Mouse (Mus musculus): ENCODE measurements at regions not wholly inside any gene's neighbourhood (a gene's known extent, or its start where the extent isn't known, plus 50 kb on each side); places are given as distances from the start of the nearest gene placed in this dataset.
A peak's percentile ranks its signal among the peaks of the same experiment; 100 is the strongest.

- no peak for ATAC-seq (replicated peaks; ENCODE audit: low FRiP score, poor library complexity, severe bottlenecking)
Observed at GRCm38 (mm10) chr6:47354515-47354914, 98.7 kb upstream of the Cul1 start.

- no peak for ATAC-seq (replicated peaks; ENCODE audit: low FRiP score, poor library complexity, severe bottlenecking)
Observed at GRCm38 (mm10) chr6:47355500-47355899, 97.7 kb upstream of the Cul1 start.

DNA sequence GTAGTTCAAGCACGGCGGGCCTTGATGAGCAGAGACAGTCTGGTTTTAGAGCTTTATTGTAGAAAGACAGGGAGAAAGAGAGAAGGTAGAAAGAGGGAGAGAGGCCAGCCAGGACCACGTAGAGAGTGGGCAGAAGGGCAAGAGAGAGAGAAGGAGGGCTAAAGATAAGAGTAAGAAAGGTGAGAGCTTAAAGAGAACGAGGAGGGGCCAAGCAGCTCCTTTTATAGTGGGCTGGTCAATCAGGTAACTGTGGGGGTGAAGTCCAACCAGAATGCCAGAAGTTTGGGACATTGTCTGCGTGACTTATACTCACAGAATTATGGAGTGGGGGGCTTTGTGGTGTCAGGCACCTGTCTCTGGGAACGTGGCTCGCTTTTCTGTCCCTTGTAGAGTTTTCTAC is 96.7 kb upstream of the Cul1 start:
- no peak for ATAC-seq (replicated peaks; ENCODE audit: low FRiP score, poor library complexity, severe bottlenecking)

GRCm38 (mm10) chr6:47358686-47359085 is 94.5 kb upstream of the Cul1 start:
- ATAC-seq (replicated peaks; ENCODE audit: low FRiP score, poor library complexity, severe bottlenecking) = no peak

- ATAC-seq (replicated peaks; ENCODE audit: low FRiP score, poor library complexity, severe bottlenecking) = no peak
Observed at GRCm38 (mm10) chr6:47364002-47364401, 89.2 kb upstream of the Cul1 start.

DNA sequence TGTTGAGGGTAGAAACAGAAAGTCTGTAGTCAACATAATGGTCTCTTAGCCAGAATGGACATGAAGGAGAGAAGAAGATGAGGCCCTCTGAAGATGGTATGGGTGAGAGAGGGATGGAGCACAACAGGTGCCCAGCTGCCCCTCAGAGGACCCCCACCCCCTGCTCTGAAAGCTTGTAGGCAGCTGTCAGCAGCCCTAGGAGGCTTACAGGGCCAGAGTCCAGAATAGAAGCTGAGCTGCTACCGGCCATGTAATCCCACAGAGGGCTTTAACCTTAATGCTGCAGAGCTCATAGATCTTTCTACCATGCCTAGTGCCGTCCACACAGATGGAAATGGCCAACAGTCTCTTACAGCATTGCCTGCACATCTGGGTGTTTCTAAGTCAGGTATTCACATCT is 88.6 kb upstream of the Cul1 start:
- ATAC-seq (replicated peaks; ENCODE audit: low FRiP score, poor library complexity, severe bottlenecking) = no peak

DNA sequence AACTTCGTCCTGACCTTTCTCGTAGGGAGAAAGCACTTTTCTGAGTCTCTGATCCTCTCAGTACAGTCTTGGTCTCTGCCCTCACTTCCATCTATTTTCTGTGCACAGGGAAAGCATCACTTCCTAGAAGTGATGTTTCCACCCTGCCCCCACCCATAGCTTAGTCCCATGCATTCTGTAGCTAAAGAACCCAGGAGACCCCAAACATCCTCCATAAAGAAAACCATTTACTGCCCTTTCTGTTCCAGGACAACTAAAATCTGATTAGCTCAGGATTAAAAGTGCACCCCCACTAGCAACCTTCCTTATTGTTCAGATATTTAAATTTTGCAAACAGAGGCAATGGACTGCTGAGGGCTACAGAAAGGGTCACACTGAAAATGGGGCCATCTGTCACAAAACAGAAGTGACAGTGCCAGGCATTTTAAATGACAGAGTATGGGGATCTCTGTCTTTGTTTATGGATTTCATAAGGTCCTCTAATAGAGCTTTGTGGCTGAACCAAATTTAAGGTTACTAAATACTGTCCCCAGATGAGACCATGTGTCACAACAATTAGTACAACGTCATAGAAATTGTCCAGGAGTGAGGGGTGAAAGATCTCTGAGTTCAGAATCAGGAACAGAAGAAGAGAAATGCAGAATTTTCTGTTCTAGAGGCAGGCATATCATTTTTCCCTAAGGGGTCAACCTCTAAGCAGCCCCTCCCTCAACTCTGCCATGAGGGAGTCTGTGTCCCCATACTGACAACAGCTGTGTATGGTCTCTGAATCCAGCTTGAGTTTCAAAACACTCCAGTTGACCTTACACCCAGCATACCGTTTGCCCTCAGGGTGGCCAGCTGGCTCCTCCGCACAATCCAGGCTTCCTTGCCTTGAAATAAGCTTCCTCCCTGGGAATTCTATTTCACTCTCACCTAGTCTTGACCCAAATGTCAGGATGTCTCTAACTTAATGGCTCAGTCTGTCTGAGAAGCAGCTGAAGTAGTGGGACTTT is 87.2 kb upstream of the Cul1 start:
- no peak for ATAC-seq (replicated peaks; ENCODE audit: low FRiP score, poor library complexity, severe bottlenecking)

GRCm38 (mm10) chr6:47367461-47367860 is 85.7 kb upstream of the Cul1 start:
- ATAC-seq (replicated peaks; ENCODE audit: low FRiP score, poor library complexity, severe bottlenecking) = no peak

DNA sequence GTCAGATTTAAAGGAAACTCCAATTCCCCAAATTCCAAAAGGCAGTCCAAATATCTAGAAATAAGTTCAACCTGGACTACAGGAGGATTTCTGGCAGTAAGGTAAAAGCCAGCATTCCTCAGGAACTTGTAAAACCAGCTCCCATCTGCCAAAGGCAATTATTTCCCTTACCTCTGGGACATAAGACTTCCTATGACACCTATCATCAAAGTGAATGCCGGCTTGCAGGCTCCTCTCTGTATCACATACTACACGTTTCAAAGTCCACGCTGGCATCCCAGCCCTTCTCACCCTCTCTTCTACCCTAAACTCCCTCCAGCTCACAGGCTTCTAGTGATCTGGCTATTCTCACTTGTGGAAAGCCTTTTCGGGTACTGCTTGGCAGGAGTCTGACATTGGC is 77.5 kb upstream of the Cul1 start:
- no peak for ATAC-seq (replicated peaks; ENCODE audit: low FRiP score, poor library complexity, severe bottlenecking)

- ATAC-seq (replicated peaks; ENCODE audit: low FRiP score, poor library complexity, severe bottlenecking) = no peak
Observed at GRCm38 (mm10) chr6:47381451-47381850, 71.7 kb upstream of the Cul1 start.

- no peak for ATAC-seq (replicated peaks; ENCODE audit: low FRiP score, poor library complexity, severe bottlenecking)
Observed at GRCm38 (mm10) chr6:47386550-47386949, 66.6 kb upstream of the Cul1 start.

- no peak for ATAC-seq (replicated peaks; ENCODE audit: low FRiP score, poor library complexity, severe bottlenecking)
Observed at GRCm38 (mm10) chr6:47389908-47390307, 63.3 kb upstream of the Cul1 start.

- no peak for ATAC-seq (replicated peaks; ENCODE audit: low FRiP score, poor library complexity, severe bottlenecking)
Observed at GRCm38 (mm10) chr6:47390436-47391002, 62.7 kb upstream of the Cul1 start.

- no peak for ATAC-seq (replicated peaks; ENCODE audit: low FRiP score, poor library complexity, severe bottlenecking)
Observed at GRCm38 (mm10) chr6:47391014-47391802, 62.0 kb upstream of the Cul1 start.

DNA sequence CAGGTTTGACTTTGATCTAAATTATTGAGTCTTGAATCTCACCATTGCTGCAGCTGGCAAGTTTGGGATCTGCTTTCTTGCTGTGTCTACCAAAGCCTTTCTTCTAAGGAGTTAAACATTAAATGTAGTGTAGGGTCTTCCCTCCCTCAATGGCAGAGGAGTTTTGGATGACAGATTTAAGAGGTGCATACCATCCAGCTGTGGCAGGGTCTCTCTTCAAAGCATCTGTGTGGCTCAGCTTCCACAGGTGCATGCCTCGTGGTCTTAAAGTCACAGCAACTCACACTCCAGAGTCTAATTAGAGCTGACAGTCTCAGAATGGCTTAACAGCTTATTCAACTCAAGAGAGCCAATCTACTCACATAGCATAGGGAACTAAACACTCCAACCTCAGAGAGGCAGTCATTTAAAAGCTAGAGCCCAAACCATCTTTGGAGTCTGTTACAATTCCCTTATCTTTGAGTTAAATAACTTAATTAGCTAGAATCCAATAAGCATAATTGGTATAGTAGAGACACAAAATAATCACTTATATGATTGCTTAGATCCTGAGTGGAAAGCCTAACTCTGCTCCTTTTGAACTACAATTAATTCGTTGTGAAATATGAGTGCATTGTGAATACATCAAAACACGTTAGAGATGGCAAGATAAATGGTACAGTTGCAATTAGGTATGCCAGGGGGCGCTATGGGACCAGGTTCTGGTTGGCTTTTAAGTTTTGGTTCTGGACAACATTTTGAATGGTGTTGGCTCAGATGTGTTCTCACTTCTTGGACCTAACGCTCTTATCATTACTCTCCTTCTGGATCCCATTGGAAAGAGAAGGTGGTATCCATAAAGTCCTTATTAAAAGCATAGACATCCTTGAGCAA is 57.5 kb upstream of the Cul1 start:
- ATAC-seq (replicated peaks; ENCODE audit: low FRiP score, poor library complexity, severe bottlenecking) = peak; percentile 63; the same call in 1 of the 2 replicates
